27 mouse cellular contexts compared by ENCODE assay signal in genomic region chr10:59877421-59878117, GRCm38 (mm10). TPM values are rescaled to one million over a fixed set of nuclear protein-coding genes. Genes with fewer than 3 reads are reported as not detected.
DNase-seq lines count a peak whose midpoint lies in the region; ATAC-seq and TF ChIP-seq lines count a peak whose summit lies in the region.
"Had no signal": no experiment of that assay in that cellular context is flagged by ENCODE, and none has a peak within 500 bp of the region (broad histone marks: within the 10 kb centered on the region; RNA-seq: fewer than 3 reads in every experiment).

No protein-coding gene starts in this region.

- H3K27me3 ChIP-seq in liver, embryonic 12.5 days (replicated peaks): no peaks in the 10 kb centered on the region
- H3K27me3 ChIP-seq in liver, embryonic 11.5 days (replicated peaks; ENCODE audit: control insufficient read depth, insufficient read depth, low read length): no peaks in the 10 kb centered on the region
- H3K27me3 ChIP-seq in MEL (ENCODE audit: control insufficient read depth in 1 of 2, insufficient read depth in 2 of 2, low read length in 2 of 2): no peaks in the 10 kb centered on the region
- no peaks in the 10 kb centered on the region for H3K27me3 ChIP-seq in liver, embryonic 16.5 days (ENCODE audit: control insufficient read depth, insufficient read depth, low read depth, low read length)
- no peaks in the 10 kb centered on the region for H3K27me3 ChIP-seq in embryonic facial prominence, embryonic 10.5 days (replicated peaks; ENCODE audit: low read depth, poor library complexity, severe bottlenecking)
- H3K27me3 ChIP-seq: forebrain, embryonic 13.5 days; hindbrain, embryonic 13.5 days; limb, embryonic 12.5 days; midbrain, embryonic 12.5 days; Patski had no signal

- no peak for DNase-seq in liver, embryonic 11.5 days (ENCODE audit: low spot score)
- DNase-seq in 416B (ENCODE audit: low read depth): peak; percentile 61
- peak; percentile 85 for DNase-seq in MEL (ENCODE audit: low read depth, low spot score)
- no peak for DNase-seq in embryonic facial prominence, embryonic 10.5 days (ENCODE audit: low spot score)
- no peak for DNase-seq in cerebellum, postnatal 4 days (ENCODE audit: low spot score in 2 of 2)
- DNase-seq: adrenal gland, postnatal 10 days; B cell, adult 2 months; cerebellum, adult 11 months; cerebellum, adult 9-10 months; cerebellum, postnatal 36 days; gastrocnemius, postnatal 25 days; heart, adult 18-20 months; heart, postnatal 4 days; kidney, adult 9 months; kidney, postnatal 10 days; lung, adult 18-20 months; lung, postnatal 36 days; right cerebral cortex, postnatal 14 days had no signal

- H3K27ac ChIP-seq in liver, embryonic 12.5 days: peak overlapping the region; percentile 100
- no peak overlapping the region for H3K27ac ChIP-seq in liver, embryonic 11.5 days (ENCODE audit: low read depth, low read length)
- peak overlapping the region; percentile 94 for H3K27ac ChIP-seq in MEL (ENCODE audit: control insufficient read depth, low read depth, low read length)
- peak overlapping the region; percentile 100 for H3K27ac ChIP-seq in liver, embryonic 16.5 days (ENCODE audit: low read length)
- H3K27ac ChIP-seq in embryonic facial prominence, embryonic 10.5 days (replicated peaks): no peak overlapping the region
- H3K27ac ChIP-seq: forebrain, embryonic 13.5 days; hindbrain, embryonic 13.5 days; limb, embryonic 12.5 days; midbrain, embryonic 12.5 days had no signal

- TF ChIP-seq CTCF in MEL (IDR thresholded peaks at IDR 0.05 in 2 of 3, conservative IDR thresholded peaks at IDR 0.05 in 1 of 3; ENCODE audit: control insufficient read depth in 1 of 3, insufficient read depth in 1 of 3, low read depth in 2 of 3, low read length in 3 of 3, poor library complexity in 1 of 3, severe bottlenecking in 1 of 3): peak; percentile 10 to 65 (median 38); a peak in 5 of 6 replicates

- no peak overlapping the region for H3K4me3 ChIP-seq in liver, embryonic 12.5 days
- no peak overlapping the region for H3K4me3 ChIP-seq in liver, embryonic 11.5 days (ENCODE audit: low read depth, low read length)
- peak overlapping the region; percentile 50 to 62 for H3K4me3 ChIP-seq in MEL (ENCODE audit: control insufficient read depth in 1 of 2, insufficient read depth in 1 of 2, low read depth in 2 of 2, low read length in 2 of 2)
- H3K4me3 ChIP-seq in liver, embryonic 16.5 days (ENCODE audit: low read depth, low read length): no peak overlapping the region
- no peak overlapping the region for H3K4me3 ChIP-seq in embryonic facial prominence, embryonic 10.5 days
- H3K4me3 ChIP-seq: forebrain, embryonic 13.5 days; hindbrain, embryonic 13.5 days; limb, embryonic 12.5 days; midbrain, embryonic 12.5 days had no signal

- peaks cover 6% of the 10 kb centered on the region for H3K36me3 ChIP-seq in liver, embryonic 12.5 days
- H3K36me3 ChIP-seq in liver, embryonic 11.5 days (ENCODE audit: control insufficient read depth, insufficient read depth, low read length): no peaks in the 10 kb centered on the region
- H3K36me3 ChIP-seq in MEL (ENCODE audit: control insufficient read depth in 1 of 2, insufficient read depth in 2 of 2, low read length in 2 of 2): peaks cover 0 to 30% of the 10 kb centered on the region in 2 experiments; a peak in 2 of 4 replicates
- no peaks in the 10 kb centered on the region for H3K36me3 ChIP-seq in liver, embryonic 16.5 days (ENCODE audit: control insufficient read depth, insufficient read depth)
- no peaks in the 10 kb centered on the region for H3K36me3 ChIP-seq in embryonic facial prominence, embryonic 10.5 days (replicated peaks)
- H3K36me3 ChIP-seq: hindbrain, embryonic 13.5 days; limb, embryonic 12.5 days; midbrain, embryonic 12.5 days had no signal

- peaks cover 84% of the 10 kb centered on the region for H3K4me1 ChIP-seq in liver, embryonic 12.5 days
- H3K4me1 ChIP-seq in liver, embryonic 11.5 days (replicated peaks; ENCODE audit: control insufficient read depth, insufficient read depth, low read length): peaks cover 38% of the 10 kb centered on the region
- H3K4me1 ChIP-seq in MEL (ENCODE audit: control insufficient read depth in 1 of 2, insufficient read depth in 2 of 2, low read length in 2 of 2): peaks cover 4 to 38% of the 10 kb centered on the region in 2 experiments
- peaks cover 74% of the 10 kb centered on the region for H3K4me1 ChIP-seq in liver, embryonic 16.5 days (ENCODE audit: control insufficient read depth, low read depth, low read length)
- peaks cover 16% of the 10 kb centered on the region for H3K4me1 ChIP-seq in embryonic facial prominence, embryonic 10.5 days

- H3K4me2 ChIP-seq in liver, embryonic 12.5 days: peak overlapping the region; percentile 74
- no peak overlapping the region for H3K4me2 ChIP-seq in liver, embryonic 11.5 days
- H3K4me2 ChIP-seq in liver, embryonic 16.5 days (ENCODE audit: low read depth, low read length): peak overlapping the region; percentile 58; the same call in 1 of the 2 replicates
- H3K4me2 ChIP-seq: forebrain, embryonic 13.5 days; heart, embryonic 11.5 days; hindbrain, embryonic 13.5 days; limb, embryonic 12.5 days; midbrain, embryonic 12.5 days had no signal

- no peak for TF ChIP-seq EP300 in MEL (IDR thresholded peaks at IDR 0.05; ENCODE audit: low read depth in 1 of 2, low read length in 2 of 2)

- 74% methylated on average over 15 of the region's 15 CpGs for WGBS in liver, embryonic 12.5 days (ENCODE audit: insufficient replicate concordance)
- 76% methylated on average over 15 of the region's 15 CpGs for WGBS in liver, embryonic 11.5 days
- WGBS in liver, embryonic 16.5 days (ENCODE audit: insufficient replicate concordance): 72% methylated on average over 15 of the region's 15 CpGs
- WGBS in embryonic facial prominence, embryonic 10.5 days: 76% methylated on average over 15 of the region's 15 CpGs

- H3K79me2 ChIP-seq in MEL (ENCODE audit: control insufficient read depth, insufficient read depth, low read length, poor library complexity): peaks cover 30% of the 10 kb centered on the region

- TF ChIP-seq RAD21 in MEL (IDR thresholded peaks at IDR 0.05; ENCODE audit: low read depth, low read length): peak; percentile 72

- peak in 1 of 2 experiments; percentile 51; a peak in 1 of 4 replicates for TF ChIP-seq POLR2A in MEL (IDR thresholded peaks at IDR 0.05; ENCODE audit: control insufficient read depth in 1 of 2, insufficient read depth in 1 of 2, low read depth in 1 of 2, low read length in 2 of 2, poor library complexity in 1 of 2)

- H3K9ac ChIP-seq in liver, embryonic 12.5 days: 0 out of 2 replicates have a peak overlapping the region, but pooled peaks have one; percentile 97
- no peak overlapping the region for H3K9ac ChIP-seq in liver, embryonic 11.5 days (ENCODE audit: low read depth, low read length)
- peak overlapping the region; percentile 81 for H3K9ac ChIP-seq in MEL (ENCODE audit: control insufficient read depth, low read depth, low read length, poor library complexity, severe bottlenecking)
- H3K9ac ChIP-seq in liver, embryonic 16.5 days (ENCODE audit: low read depth, low read length): peak overlapping the region; percentile 1; the same call in 1 of the 2 replicates
- H3K9ac ChIP-seq: forebrain, embryonic 13.5 days; hindbrain, embryonic 13.5 days; limb, embryonic 12.5 days; midbrain, embryonic 12.5 days had no signal

- ATAC-seq in liver, embryonic 12.5 days: no peak
- no peak for ATAC-seq in liver, embryonic 11.5 days (replicated peaks; ENCODE audit: low FRiP score)
- no peak for ATAC-seq in liver, embryonic 16.5 days (ENCODE audit: low read depth)
- ATAC-seq: forebrain, embryonic 13.5 days; intestine, postnatal 0 days; Patski had no signal

- H3K9me3 ChIP-seq in liver, embryonic 12.5 days (replicated peaks): no peaks in the 10 kb centered on the region
- no peaks in the 10 kb centered on the region for H3K9me3 ChIP-seq in liver, embryonic 11.5 days (ENCODE audit: control insufficient read depth, low read length)
- no peaks in the 10 kb centered on the region for H3K9me3 ChIP-seq in MEL (replicated peaks; ENCODE audit: insufficient read depth, low read length)
- H3K9me3 ChIP-seq in liver, embryonic 16.5 days (replicated peaks; ENCODE audit: control insufficient read depth, low read length): no peaks in the 10 kb centered on the region
- no peaks in the 10 kb centered on the region for H3K9me3 ChIP-seq in embryonic facial prominence, embryonic 10.5 days
- H3K9me3 ChIP-seq: forebrain, embryonic 13.5 days; hindbrain, embryonic 13.5 days; limb, embryonic 12.5 days; midbrain, embryonic 12.5 days had no signal

TF ChIP-seq in MEL, 35 proteins besides CTCF, POLR2A, EP300 and RAD21 (continues in another document):
- 0 out of 2 replicates have a peak, but pooled peaks have one; percentile 15 for TF ChIP-seq GATA1 (IDR thresholded peaks at IDR 0.05; ENCODE audit: low read depth, low read length)
- TF ChIP-seq ETS1 (IDR thresholded peaks at IDR 0.05; ENCODE audit: low read depth, low read length): 0 out of 2 replicates have a peak, but pooled peaks have one; percentile 1
- TF ChIP-seq NELFE (IDR thresholded peaks at IDR 0.05; ENCODE audit: low read depth, low read length): no peak
- 0 out of 2 replicates have a peak, but pooled peaks have one; percentile 43 for TF ChIP-seq SIN3A (IDR thresholded peaks at IDR 0.05; ENCODE audit: low read length)
- TF ChIP-seq MAX (IDR thresholded peaks at IDR 0.05; ENCODE audit: low read length): no peak
- TF ChIP-seq MAFK (IDR thresholded peaks at IDR 0.05; ENCODE audit: borderline replicate concordance, low read depth, low read length): no peak
- TF ChIP-seq POLR2AphosphoS2 (IDR thresholded peaks at IDR 0.05; ENCODE audit: low read length): no peak
- TF ChIP-seq UBTF (IDR thresholded peaks at IDR 0.05; ENCODE audit: borderline replicate concordance, insufficient read depth, low read depth, low read length): no peak
- TF ChIP-seq KAT2A (conservative IDR thresholded peaks at IDR 0.05; ENCODE audit: low read depth, low read length): no peak
- peak; percentile 52 for TF ChIP-seq SMC3 (IDR thresholded peaks at IDR 0.05; ENCODE audit: low read depth, low read length)
- no peak for TF ChIP-seq USF1 (IDR thresholded peaks at IDR 0.05; ENCODE audit: low read depth, low read length)
- no peak for TF ChIP-seq HCFC1 (IDR thresholded peaks at IDR 0.05; ENCODE audit: low read depth, low read length)
- TF ChIP-seq TBP (IDR thresholded peaks at IDR 0.05; ENCODE audit: low read depth, low read length): peak; percentile 53; the same call in 1 of the 2 replicates
- TF ChIP-seq ZC3H11A (IDR thresholded peaks at IDR 0.05; ENCODE audit: low read depth, low read length): peak; percentile 64

RNA-seq across cellular contexts. Expression of gene Dnajb12, which starts 1.8 kb away (rescaled TPM):
- 18.0 and 18.7 TPM in 2 replicates for polyA plus RNA-seq in liver, embryonic 12.5 days (2016; fragmentation: Nextera tagmentation; extraction: Ambion mirVana)
- polyA plus RNA-seq in liver, embryonic 11.5 days (2014; fragmentation: Nextera tagmentation; extraction: Ambion mirVana): 27.4 and 30.2 TPM in 2 replicates
- 13.3 and 17.2 TPM in 2 replicates for total RNA-seq in MEL (2012; rRNA removed)
- polyA plus RNA-seq in MEL (2012; ENCODE audit: insufficient read depth in 1 of 2, insufficient read length in 2 of 2, low read depth in 1 of 2, low replicate concordance in 2 of 2, missing spikeins in 1 of 2): 100 to 1,000 TPM in 1 of 2 experiments, 10 to 100 TPM in 1; 41.7 to 217 TPM
- polyA plus RNA-seq in liver, embryonic 16.5 days (2015; fragmentation: Nextera tagmentation; extraction: Ambion mirVana): 14.8 and 15.5 TPM in 2 replicates
- 27.0 TPM in 2 replicates for polyA plus RNA-seq in embryonic facial prominence, embryonic 10.5 days (2016; fragmentation: Nextera tagmentation; extraction: Ambion mirVana)

Comparison
In these comparisons a context has a peak if more than half of its experiments do, and no peak if none do; other contexts are left out.
1. H3K27ac ChIP-seq: peak in liver, embryonic 12.5 days (single experiment), MEL (single experiment) and liver, embryonic 16.5 days (single experiment); none in liver, embryonic 11.5 days (single experiment) and embryonic facial prominence, embryonic 10.5 days (single experiment).
2. H3K4me3 ChIP-seq: peak in MEL (2 of 2); none in liver, embryonic 12.5 days (single experiment), liver, embryonic 11.5 days (single experiment), liver, embryonic 16.5 days (single experiment) and embryonic facial prominence, embryonic 10.5 days (single experiment).
3. DNase-seq: peak in 416B (single experiment) and MEL (single experiment); none in liver, embryonic 11.5 days (single experiment), embryonic facial prominence, embryonic 10.5 days (single experiment) and cerebellum, postnatal 4 days (0 of 2).